Mouse (Mus musculus): ENCODE measurements at regions not wholly inside any gene's neighbourhood (a gene's known extent, or its start where the extent isn't known, plus 50 kb on each side); places are given as distances from the start of the nearest gene placed in this dataset.

GRCm38 (mm10) chr11:37837301-37837700 is 601.5 kb upstream of the Tenm2 start:
- TF ChIP-seq CTCF (IDR thresholded peaks at IDR 0.05; ENCODE audit: extremely low read depth, insufficient read depth, low read length), result no peak
- no peak for TF ChIP-seq POLR2A (IDR thresholded peaks at IDR 0.05; ENCODE audit: extremely low read depth, insufficient read depth, low read length)

Measured in cortical plate, adult 2 months (tissue).